Mouse (Mus musculus): Measurements from ENCODE around the gene Tead1.

GRCm38 (mm10) chr7:112840351-112840750 lies 161.2 kb downstream of the Tead1 start:
- no peak for TF ChIP-seq CTCF (IDR thresholded peaks at IDR 0.05; ENCODE audit: low read depth)
- TF ChIP-seq EP300 (optimal IDR thresholded peaks at IDR 0.05), result no peak
